Mouse (Mus musculus): ENCODE results near the gene Uts2b. TPM values are rescaled to one million over a fixed set of nuclear protein-coding genes. Genes with fewer than 3 reads are reported as not detected.

Gene Uts2b
- not detected in 2 replicates for total RNA-seq (2017)

- ATAC-seq (replicated peaks in 1 of 2; ENCODE audit: insufficient read depth in 1 of 2, low FRiP score in 2 of 2, low TSS enrichment in 1 of 2, low read depth in 1 of 2, poor library complexity in 2 of 2, severe bottlenecking in 2 of 2), result no peak
These were observed at the start of gene Uts2b for GRCm38 (mm10) chr16:27370191-27370590. Gene Uts2b (minus strand): TSS chr16:27370239.

- ATAC-seq (replicated peaks in 1 of 2; ENCODE audit: insufficient read depth in 1 of 2, low FRiP score in 2 of 2, low TSS enrichment in 1 of 2, low read depth in 1 of 2, poor library complexity in 2 of 2, severe bottlenecking in 2 of 2), result peak; percentile 49 to 53; a peak in 2 of 4 replicates
These were observed 47.6 kb upstream of the Uts2b start for GRCm38 (mm10) chr16:27417632-27418031.

GRCm38 (mm10) chr16:27416937-27417584, 47.0 kb upstream of the Uts2b start:
- no peak for ATAC-seq (replicated peaks in 1 of 2; ENCODE audit: insufficient read depth in 1 of 2, low FRiP score in 2 of 2, low TSS enrichment in 1 of 2, low read depth in 1 of 2, poor library complexity in 2 of 2, severe bottlenecking in 2 of 2)

GRCm38 (mm10) chr16:27404107-27404506, 34.1 kb upstream of the Uts2b start:
- ATAC-seq (replicated peaks in 1 of 2; ENCODE audit: insufficient read depth in 1 of 2, low FRiP score in 2 of 2, low TSS enrichment in 1 of 2, low read depth in 1 of 2, poor library complexity in 2 of 2, severe bottlenecking in 2 of 2), result no peak

GRCm38 (mm10) chr16:27401579-27401978, 31.5 kb upstream of the Uts2b start:
- no peak for ATAC-seq (replicated peaks in 1 of 2; ENCODE audit: insufficient read depth in 1 of 2, low FRiP score in 2 of 2, low TSS enrichment in 1 of 2, low read depth in 1 of 2, poor library complexity in 2 of 2, severe bottlenecking in 2 of 2)

- ATAC-seq (replicated peaks in 1 of 2; ENCODE audit: insufficient read depth in 1 of 2, low FRiP score in 2 of 2, low TSS enrichment in 1 of 2, low read depth in 1 of 2, poor library complexity in 2 of 2, severe bottlenecking in 2 of 2), result no peak
These were observed 29.7 kb upstream of the Uts2b start for GRCm38 (mm10) chr16:27399719-27400253.

- ATAC-seq (replicated peaks in 1 of 2; ENCODE audit: insufficient read depth in 1 of 2, low FRiP score in 2 of 2, low TSS enrichment in 1 of 2, low read depth in 1 of 2, poor library complexity in 2 of 2, severe bottlenecking in 2 of 2), result no peak
These were observed 29.1 kb upstream of the Uts2b start for GRCm38 (mm10) chr16:27399026-27399718.

GRCm38 (mm10) chr16:27396951-27397350, 26.9 kb upstream of the Uts2b start:
- ATAC-seq (replicated peaks in 1 of 2; ENCODE audit: insufficient read depth in 1 of 2, low FRiP score in 2 of 2, low TSS enrichment in 1 of 2, low read depth in 1 of 2, poor library complexity in 2 of 2, severe bottlenecking in 2 of 2), result no peak

GRCm38 (mm10) chr16:27395251-27396037, 25.4 kb upstream of the Uts2b start:
- no peak for ATAC-seq (replicated peaks in 1 of 2; ENCODE audit: insufficient read depth in 1 of 2, low FRiP score in 2 of 2, low TSS enrichment in 1 of 2, low read depth in 1 of 2, poor library complexity in 2 of 2, severe bottlenecking in 2 of 2)

GRCm38 (mm10) chr16:27391845-27392244, 21.8 kb upstream of the Uts2b start:
- ATAC-seq (replicated peaks in 1 of 2; ENCODE audit: insufficient read depth in 1 of 2, low FRiP score in 2 of 2, low TSS enrichment in 1 of 2, low read depth in 1 of 2, poor library complexity in 2 of 2, severe bottlenecking in 2 of 2), result no peak

GRCm38 (mm10) chr16:27390306-27390705, 20.3 kb upstream of the Uts2b start:
- no peak for ATAC-seq (replicated peaks in 1 of 2; ENCODE audit: insufficient read depth in 1 of 2, low FRiP score in 2 of 2, low TSS enrichment in 1 of 2, low read depth in 1 of 2, poor library complexity in 2 of 2, severe bottlenecking in 2 of 2)

GRCm38 (mm10) chr16:27389534-27390282, 19.7 kb upstream of the Uts2b start:
- ATAC-seq (replicated peaks in 1 of 2; ENCODE audit: insufficient read depth in 1 of 2, low FRiP score in 2 of 2, low TSS enrichment in 1 of 2, low read depth in 1 of 2, poor library complexity in 2 of 2, severe bottlenecking in 2 of 2), result no peak

- peak; percentile 82 to 88 for ATAC-seq (replicated peaks in 1 of 2; ENCODE audit: insufficient read depth in 1 of 2, low FRiP score in 2 of 2, low TSS enrichment in 1 of 2, low read depth in 1 of 2, poor library complexity in 2 of 2, severe bottlenecking in 2 of 2)
These were observed 18.9 kb upstream of the Uts2b start, which contains the start of gene Ccdc50 for GRCm38 (mm10) chr16:27388761-27389451. Gene Ccdc50 (plus strand): TSS chr16:27388869.

GRCm38 (mm10) chr16:27387634-27388611, 17.9 kb upstream of the Uts2b start:
- peak in 1 of 2 experiments; percentile 33; a peak in 2 of 4 replicates for ATAC-seq (replicated peaks in 1 of 2; ENCODE audit: insufficient read depth in 1 of 2, low FRiP score in 2 of 2, low TSS enrichment in 1 of 2, low read depth in 1 of 2, poor library complexity in 2 of 2, severe bottlenecking in 2 of 2)

GRCm38 (mm10) chr16:27386850-27387407, 16.9 kb upstream of the Uts2b start:
- ATAC-seq (replicated peaks in 1 of 2; ENCODE audit: insufficient read depth in 1 of 2, low FRiP score in 2 of 2, low TSS enrichment in 1 of 2, low read depth in 1 of 2, poor library complexity in 2 of 2, severe bottlenecking in 2 of 2), result no peak

Data from hematopoietic stem cell, adult 5-6 weeks (primary cell).